Mouse (Mus musculus) ES-Bruce4 (cell line): ENCODE measurements around the gene Sept11. TPM values are rescaled to one million over a fixed set of nuclear protein-coding genes. Genes with fewer than 3 reads are reported as not detected.

ENCODE experiments used
- H3K27ac ChIP-seq: 2 replicates; pipeline ENCODE4 v1.5.1; 2012; ENCODE audit warnings: low read length, inconsistent platforms; ENCODE audit not compliant: insufficient read depth
- H3K27me3 ChIP-seq: 2 replicates; pipeline ENCODE4 v1.6.1; 2012; ENCODE audit warnings: mild to moderate bottlenecking, low read length, inconsistent platforms; ENCODE audit not compliant: control insufficient read depth, poor library complexity, insufficient read depth, severe bottlenecking
- H3K36me3 ChIP-seq: 2 replicates; pipeline ENCODE4 v1.6.1; 2012; ENCODE audit warnings: inconsistent platforms, mild to moderate bottlenecking, low read length, moderate library complexity; ENCODE audit not compliant: control insufficient read depth, poor library complexity, insufficient read depth, severe bottlenecking
- H3K4me1 ChIP-seq: one replicate; pipeline ENCODE4 v1.8.1; 2011; ENCODE audit warnings: low read length; ENCODE audit not compliant: control insufficient read depth, insufficient read depth
- H3K4me3 ChIP-seq: 2 replicates; pipeline ENCODE4 v1.5.1; 2011; ENCODE audit warnings: low read depth, mild to moderate bottlenecking, low read length
- H3K9ac ChIP-seq: 2 replicates; pipeline ENCODE4 v1.6.1; 2012; ENCODE audit warnings: low read depth, mild to moderate bottlenecking, inconsistent platforms; ENCODE audit not compliant: poor library complexity, severe bottlenecking
- H3K9me3 ChIP-seq: replicated peaks from 2 replicates; pipeline ENCODE4 v1.6.1; 2012; ENCODE audit warnings: mild to moderate bottlenecking, low read length, inconsistent platforms; ENCODE audit not compliant: control insufficient read depth, poor library complexity, insufficient read depth, severe bottlenecking
- CTCF ChIP-seq: IDR thresholded peaks from one replicate; pipeline ENCODE4 v1.8.1; 2011; ENCODE audit warnings: low read depth, low read length
- EP300 ChIP-seq: IDR thresholded peaks from 2 replicates; pipeline ENCODE4 v1.6.1; 2011; ENCODE audit warnings: low read depth, low read length; ENCODE audit not compliant: insufficient read depth
- POLR2A ChIP-seq: IDR thresholded peaks from one replicate; pipeline ENCODE4 v1.8.1; 2011; ENCODE audit warnings: low read length; ENCODE audit not compliant: insufficient read depth
- polyA plus RNA-seq: library from polyadenylated mRNA; stranded (reverse); fragments of >200 nt; gene quantifications from 2 replicates; pipeline ENCODE4 v1.2.4, GENCODE M21; 2011; ENCODE audit warnings: low read depth; ENCODE audit not compliant: missing spikeins, insufficient read depth, insufficient read length

Sept11 gene
- polyA plus RNA-seq, 1 experiment, result 194 TPM

- peaks cover 13% of the 10 kb centered on the region; the same call in 1 of the 2 replicates for H3K27me3 ChIP-seq
- TF ChIP-seq POLR2A, result no peak
- TF ChIP-seq EP300, result no peak
- no peak for TF ChIP-seq CTCF
- H3K27ac ChIP-seq, result no peak overlapping the region
- no peaks in the 10 kb centered on the region for H3K9me3 ChIP-seq
- no peak overlapping the region for H3K9ac ChIP-seq
- no peaks in the 10 kb centered on the region for H3K4me1 ChIP-seq
- no peak overlapping the region for H3K4me3 ChIP-seq
- no peaks in the 10 kb centered on the region for H3K36me3 ChIP-seq
Observed at GRCm38 (mm10) chr5:93048481-93049240, 44.6 kb upstream of the Sept11 start.

DNA sequence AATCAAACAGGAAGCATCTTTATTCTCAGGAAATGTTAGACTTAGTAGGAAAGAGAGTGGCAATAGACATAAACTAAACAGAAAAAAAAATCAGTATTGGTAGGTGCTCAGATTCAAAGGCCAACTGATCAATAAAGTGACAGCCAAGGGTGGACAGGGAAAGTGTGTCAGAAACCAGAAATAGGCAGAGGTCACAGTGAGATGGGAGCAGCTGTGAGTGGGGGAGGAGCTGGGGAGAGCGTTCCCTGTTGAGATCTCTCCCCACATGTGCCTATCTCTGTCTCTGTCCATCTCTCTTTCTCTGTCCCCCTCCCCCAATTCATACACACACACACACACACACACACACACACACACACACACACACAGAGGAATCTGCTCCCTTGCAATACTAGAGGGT lies 43.3 kb upstream of the Sept11 start:
- Histone ChIP-seq H3K27me3 (peaks cover 5% of the 10 kb centered on the region; the same call in 1 of the 2 replicates), H3K9ac (no peak overlapping the region), H3K36me3 (no peaks in the 10 kb centered on the region), H3K27ac (no peak overlapping the region), H3K9me3 (no peaks in the 10 kb centered on the region), H3K4me3 (no peak overlapping the region), H3K4me1 (no peaks in the 10 kb centered on the region)
- TF ChIP-seq EP300, result no peak
- no peak for TF ChIP-seq POLR2A
- no peak for TF ChIP-seq CTCF

DNA sequence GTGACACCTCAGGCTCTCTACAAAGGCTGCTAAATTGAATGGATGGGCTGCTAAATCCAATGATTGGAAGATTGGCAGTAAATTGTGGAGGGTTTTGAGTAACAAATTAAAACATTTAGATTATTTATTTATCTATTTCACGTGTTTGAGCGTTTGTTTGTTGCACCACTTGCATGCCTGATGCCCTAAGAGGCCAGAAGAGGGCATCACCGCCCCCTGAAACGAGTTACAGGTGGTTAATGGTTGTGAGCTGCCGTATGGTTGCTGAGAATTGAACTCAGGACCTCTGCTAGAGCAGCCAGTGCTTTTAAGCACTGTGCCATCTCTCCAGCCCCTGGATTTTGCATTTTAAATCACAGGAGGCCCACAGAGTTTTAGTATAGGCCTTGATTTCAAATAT lies 42.2 kb upstream of the Sept11 start:
- H3K27me3 ChIP-seq, result peaks cover 5% of the 10 kb centered on the region; the same call in 1 of the 2 replicates
- no peak overlapping the region for H3K4me3 ChIP-seq
- no peak for TF ChIP-seq POLR2A
- TF ChIP-seq CTCF, result peak; percentile 72
- H3K9ac ChIP-seq, result no peak overlapping the region
- no peaks in the 10 kb centered on the region for H3K4me1 ChIP-seq
- no peak overlapping the region for H3K27ac ChIP-seq
- no peaks in the 10 kb centered on the region for H3K9me3 ChIP-seq
- H3K36me3 ChIP-seq, result no peaks in the 10 kb centered on the region

DNA sequence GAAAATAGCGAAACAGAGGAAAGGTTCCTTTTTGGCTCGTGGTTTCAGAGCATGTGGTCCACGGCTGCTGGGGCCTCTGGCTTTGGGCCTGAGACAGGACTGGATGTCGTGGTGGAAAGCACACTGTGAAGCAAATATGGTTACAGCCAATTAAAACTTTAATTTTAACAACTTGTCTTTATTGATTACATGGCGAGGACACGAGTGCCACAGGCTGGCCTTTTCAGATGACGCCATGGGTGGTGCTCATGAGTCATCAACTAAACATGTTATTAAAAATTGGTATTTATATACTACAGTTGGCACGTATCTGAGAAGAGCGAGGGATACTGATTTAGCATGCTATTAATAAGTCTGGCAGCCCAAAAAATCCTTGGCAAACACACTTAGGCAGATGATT lies 41.3 kb upstream of the Sept11 start:
- Histone ChIP-seq H3K4me1 (no peaks in the 10 kb centered on the region), H3K9ac (no peak overlapping the region), H3K27me3 (peaks cover 5% of the 10 kb centered on the region; the same call in 1 of the 2 replicates), H3K4me3 (no peak overlapping the region), H3K27ac (no peak overlapping the region), H3K9me3 (no peaks in the 10 kb centered on the region), H3K36me3 (no peaks in the 10 kb centered on the region)
- TF ChIP-seq CTCF (no peak), EP300 (no peak), POLR2A (no peak)

DNA sequence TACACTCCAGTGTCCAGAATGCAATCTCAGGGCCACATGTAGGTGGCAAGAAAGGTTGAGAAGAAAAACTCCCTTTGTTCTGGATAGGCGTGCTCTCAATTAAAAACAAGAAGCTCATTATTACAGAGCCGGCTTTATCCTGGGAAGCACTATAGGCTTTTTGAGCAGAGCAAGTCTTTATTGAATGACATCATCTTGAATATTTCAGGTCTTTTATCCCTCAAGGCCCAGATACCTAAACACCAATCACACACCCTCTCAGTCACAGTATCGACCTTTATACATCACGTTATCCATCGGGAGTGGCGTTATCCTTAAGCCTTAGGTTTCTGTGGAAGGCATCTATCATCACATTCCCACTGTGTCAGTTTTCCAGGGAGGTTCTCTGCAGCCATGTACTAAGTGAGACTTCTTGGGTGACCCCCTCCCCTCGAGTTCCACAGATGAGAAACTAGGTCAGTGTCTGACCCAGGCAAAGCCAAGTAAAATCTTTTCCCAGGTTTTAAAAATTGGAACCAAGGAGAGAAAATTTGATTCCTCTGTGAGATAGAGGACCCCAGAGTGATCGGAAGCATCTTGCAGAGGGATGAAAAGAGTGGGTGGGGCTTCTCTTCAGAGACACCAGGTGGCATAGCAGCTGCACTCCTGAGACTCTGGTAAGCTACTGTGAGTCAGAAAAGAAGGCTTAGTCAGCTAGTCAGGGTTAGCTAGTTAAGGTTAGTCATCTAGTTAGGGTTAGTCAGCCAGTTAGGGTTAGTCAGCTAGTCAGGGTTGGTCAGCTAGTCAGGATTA lies 39.4 kb upstream of the Sept11 start:
- H3K9ac ChIP-seq, result no peak overlapping the region
- TF ChIP-seq EP300 (no peak), CTCF (peak; percentile 26)
- no peaks in the 10 kb centered on the region for H3K9me3 ChIP-seq
- no peak overlapping the region for H3K4me3 ChIP-seq
- no peaks in the 10 kb centered on the region for H3K4me1 ChIP-seq
- H3K27ac ChIP-seq, result no peak overlapping the region
- peaks cover 3% of the 10 kb centered on the region; the same call in 1 of the 2 replicates for H3K27me3 ChIP-seq
- no peaks in the 10 kb centered on the region for H3K36me3 ChIP-seq

- H3K27ac ChIP-seq, result no peak overlapping the region
- H3K9ac ChIP-seq, result no peak overlapping the region
- TF ChIP-seq EP300 (no peak), POLR2A (no peak), CTCF (no peak)
- no peak overlapping the region for H3K4me3 ChIP-seq
- H3K36me3 ChIP-seq, result no peaks in the 10 kb centered on the region
- H3K4me1 ChIP-seq, result no peaks in the 10 kb centered on the region
- H3K27me3 ChIP-seq, result no peaks in the 10 kb centered on the region
- H3K9me3 ChIP-seq, result no peaks in the 10 kb centered on the region
Observed at GRCm38 (mm10) chr5:93060865-93061264, 32.4 kb upstream of the Sept11 start.
